Mouse (Mus musculus): Measurements from ENCODE around the gene Slc30a1.

GRCm38 (mm10) chr1:191926681-191927080 is 20.1 kb downstream of the Slc30a1 start:
- no peak for TF ChIP-seq CTCF (conservative IDR thresholded peaks at IDR 0.05; ENCODE audit: low read length)
- TF ChIP-seq NANOG (IDR thresholded peaks at IDR 0.05; ENCODE audit: borderline replicate concordance, low read length), result no peak
- no peak for TF ChIP-seq POU5F1 (IDR thresholded peaks at IDR 0.05; ENCODE audit: borderline replicate concordance, low read length)

Measured in E14TG2a.4 (cell line).